Mouse (Mus musculus) neural tube, embryonic 11.5 days (tissue): ENCODE results near the gene Mepe. TPM values are rescaled to one million over a fixed set of nuclear protein-coding genes. Genes with fewer than 3 reads are reported as not detected.

ENCODE experiments used
- ATAC-seq: fragments of 200-750 bp; cut with Nextera tagmentation; 2 replicates; pipeline ENCODE4 v1.8.0; 2017; ENCODE audit warnings: moderate number of reproducible peaks, mild to moderate bottlenecking, moderate TSS enrichment, moderate library complexity; ENCODE audit not compliant: insufficient read depth, low FRiP score, low TSS enrichment
- DNase-seq: peaks from one replicate; pipeline ENCODE4 v3.0.0-alpha.2; 2015; ENCODE audit warnings: low spot score
- H3K27ac ChIP-seq: fragments of 300-500 bp; sonication (generic); 2 replicates; pipeline ENCODE4 v1.5.1; 2014; ENCODE audit warnings: low read depth, mild to moderate bottlenecking, low read length
- H3K27me3 ChIP-seq: fragments of 300-500 bp; sonication (generic); 2 replicates; pipeline ENCODE4 v1.6.1; 2014; ENCODE audit warnings: mild to moderate bottlenecking, low read length, mixed read lengths; ENCODE audit not compliant: control insufficient read depth, insufficient read depth
- H3K36me3 ChIP-seq: fragments of 300-500 bp; sonication (generic); 2 replicates; pipeline ENCODE4 v1.6.1; 2014; ENCODE audit warnings: mild to moderate bottlenecking, low read length, moderate library complexity, mixed read lengths; ENCODE audit not compliant: control insufficient read depth, insufficient read depth
- H3K4me1 ChIP-seq: fragments of 300-500 bp; sonication (generic); 2 replicates; pipeline ENCODE4 v1.6.1; 2014; ENCODE audit warnings: low read length, mixed read lengths; ENCODE audit not compliant: control insufficient read depth, insufficient read depth
- H3K4me2 ChIP-seq: fragments of 300-500 bp; sonication (generic); 2 replicates; pipeline ENCODE4 v1.6.1; 2014; ENCODE audit warnings: low read depth, mild to moderate bottlenecking, moderate library complexity
- H3K4me3 ChIP-seq: fragments of 300-500 bp; sonication (generic); 2 replicates; pipeline ENCODE4 v1.5.1; 2014; ENCODE audit warnings: low read depth, low read length
- H3K9ac ChIP-seq: fragments of 300-500 bp; sonication (generic); 2 replicates; pipeline ENCODE4 v1.6.1; 2014; ENCODE audit warnings: mild to moderate bottlenecking, low read length
- H3K9me3 ChIP-seq: fragments of 300-500 bp; sonication (generic); 2 replicates; pipeline ENCODE4 v1.6.1; 2016; ENCODE audit warnings: low read length; ENCODE audit not compliant: control insufficient read depth
- WGBS: fragments of 180-500 bp; shearing (Covaris S2); extraction: QIAGEN DNeasy Blood & Tissue Kit; methylation state at CpG from one replicate; pipeline ENCODE4 v1.1.7; 2014; 5-methylcytosine and 5-hydroxymethylcytosine counted together
- polyA plus RNA-seq: library from polyadenylated mRNA; unstranded; fragments of >200 nt; fragmentation: Nextera tagmentation; extraction: Ambion mirVana; gene quantifications from 2 replicates; pipeline ENCODE4 v1.2.1, GENCODE M21; 2014

Mepe gene
- polyA plus RNA-seq, 1 experiment from 2014 or later = not detected

DNA sequence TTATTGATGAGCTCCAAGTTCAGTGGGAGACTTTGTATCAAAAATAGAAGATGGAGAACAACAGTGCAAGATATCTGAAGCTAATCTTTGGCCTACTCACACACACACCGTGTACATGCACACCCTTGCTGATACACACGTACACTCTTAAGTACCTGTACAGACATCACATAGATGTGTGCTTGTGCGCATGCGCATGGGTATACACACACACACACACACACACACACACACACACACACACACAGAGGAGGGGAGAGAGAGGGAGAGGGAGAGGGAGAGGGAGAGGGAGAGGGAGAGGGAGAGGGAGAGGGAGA, 15.3 kb downstream of the Mepe start:
- no peak overlapping the region for H3K9ac ChIP-seq
- H3K27ac ChIP-seq = no peak overlapping the region
- no peak for ATAC-seq
- H3K9me3 ChIP-seq = no peaks in the 10 kb centered on the region
- no peak overlapping the region for H3K4me3 ChIP-seq
- 87% methylated on average over 4 of the region's 4 CpGs for WGBS
- no peaks in the 10 kb centered on the region for H3K4me1 ChIP-seq
- no peaks in the 10 kb centered on the region for H3K27me3 ChIP-seq
- no peak overlapping the region for H3K4me2 ChIP-seq
- DNase-seq = no peak
- no peaks in the 10 kb centered on the region for H3K36me3 ChIP-seq

DNA sequence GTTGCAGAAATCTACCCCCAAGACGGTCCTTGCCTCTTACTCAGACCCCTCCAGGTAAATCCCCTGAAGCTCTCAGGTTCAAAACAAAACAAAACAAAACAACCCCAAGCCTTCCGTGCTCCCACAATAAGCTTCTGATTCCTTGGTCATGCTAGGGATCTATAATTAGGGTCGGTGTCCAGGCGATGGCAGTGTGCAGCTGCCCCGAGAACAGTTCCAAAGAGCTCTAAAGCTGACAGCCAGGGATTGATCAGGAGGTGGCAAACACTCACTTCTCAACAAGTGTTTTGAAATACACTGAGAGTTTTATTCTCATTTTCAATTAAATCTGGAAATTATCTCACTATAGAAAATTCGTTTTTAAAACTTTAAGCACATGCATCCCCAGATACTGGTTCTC, 17.8 kb downstream of the Mepe start:
- Histone ChIP-seq H3K36me3 (no peaks in the 10 kb centered on the region), H3K9ac (no peak overlapping the region), H3K4me3 (no peak overlapping the region), H3K27me3 (no peaks in the 10 kb centered on the region), H3K4me2 (no peak overlapping the region), H3K4me1 (no peaks in the 10 kb centered on the region), H3K9me3 (no peaks in the 10 kb centered on the region), H3K27ac (no peak overlapping the region)
- 48% methylated on average over 6 of the region's 6 CpGs for WGBS
- no peak for DNase-seq
- ATAC-seq = no peak

DNA sequence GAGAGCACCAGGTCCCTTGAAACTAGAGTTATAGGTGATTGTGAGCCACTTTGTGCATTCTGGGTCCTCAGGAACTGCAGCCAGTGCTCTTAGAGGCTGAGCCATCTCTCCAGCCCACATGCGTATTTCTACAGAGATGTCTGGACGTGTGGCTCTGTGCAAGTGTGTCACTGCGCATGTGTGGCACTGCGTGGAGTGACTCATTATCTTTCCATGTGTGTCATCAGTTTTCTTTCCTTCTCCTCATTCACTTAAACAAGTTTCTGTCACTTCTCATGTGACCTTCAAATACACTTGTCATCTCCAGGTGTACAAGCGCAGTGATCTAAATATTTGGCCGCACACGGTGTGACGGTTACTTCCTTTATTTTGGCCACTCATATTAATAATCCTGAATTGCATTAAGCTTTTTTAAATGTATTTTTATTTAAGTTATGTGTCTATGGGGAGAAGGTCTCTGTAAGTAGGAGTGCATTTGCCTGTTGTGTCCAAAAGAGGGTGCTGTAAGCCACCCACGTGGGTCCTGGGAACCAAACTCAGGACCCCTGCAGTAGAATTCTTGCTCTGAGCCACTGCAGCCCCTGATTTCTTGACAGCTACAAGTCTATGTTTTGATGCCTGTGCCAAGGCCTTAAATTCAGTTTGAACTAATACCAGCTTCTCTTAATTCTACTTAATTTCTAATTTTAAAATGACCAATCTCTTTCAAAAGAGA, 19.6 kb downstream of the Mepe start:
- H3K36me3 ChIP-seq = no peaks in the 10 kb centered on the region
- ATAC-seq (no peak), DNase-seq (peak; percentile 24)
- no peak overlapping the region for H3K27ac ChIP-seq
- H3K4me3 ChIP-seq = no peak overlapping the region
- H3K9ac ChIP-seq = no peak overlapping the region
- H3K4me2 ChIP-seq = no peak overlapping the region
- 71% methylated on average over 9 of the region's 9 CpGs for WGBS
- H3K27me3 ChIP-seq = no peaks in the 10 kb centered on the region
- H3K4me1 ChIP-seq = no peaks in the 10 kb centered on the region
- H3K9me3 ChIP-seq = no peaks in the 10 kb centered on the region

DNA sequence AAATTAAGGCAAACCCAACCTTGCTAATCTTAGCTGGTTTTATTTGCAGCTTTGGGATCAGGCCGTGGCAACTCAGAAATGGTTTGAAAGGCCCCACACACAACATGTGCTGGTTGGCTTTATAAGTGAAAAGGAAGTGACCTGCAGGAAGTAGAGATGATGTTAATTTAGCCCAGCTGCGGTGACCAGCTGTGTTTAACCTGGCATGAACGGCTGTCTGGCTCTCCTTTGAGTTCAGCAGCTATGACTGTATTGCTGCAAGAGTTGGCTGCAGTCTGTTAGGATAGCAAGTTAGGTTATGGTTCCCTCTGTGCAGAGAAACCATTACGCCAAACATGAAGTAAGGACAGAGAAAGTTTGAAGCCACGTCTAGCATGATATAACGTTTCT, 20.1 kb downstream of the Mepe start:
- H3K4me3 ChIP-seq = no peak overlapping the region
- WGBS = 78% methylated on average over 6 of the region's 6 CpGs
- no peak for DNase-seq
- ATAC-seq = no peak
- H3K9me3 ChIP-seq = no peaks in the 10 kb centered on the region
- H3K36me3 ChIP-seq = no peaks in the 10 kb centered on the region
- no peak overlapping the region for H3K9ac ChIP-seq
- H3K4me1 ChIP-seq = no peaks in the 10 kb centered on the region
- no peak overlapping the region for H3K27ac ChIP-seq
- H3K27me3 ChIP-seq = no peaks in the 10 kb centered on the region
- H3K4me2 ChIP-seq = no peak overlapping the region

DNA sequence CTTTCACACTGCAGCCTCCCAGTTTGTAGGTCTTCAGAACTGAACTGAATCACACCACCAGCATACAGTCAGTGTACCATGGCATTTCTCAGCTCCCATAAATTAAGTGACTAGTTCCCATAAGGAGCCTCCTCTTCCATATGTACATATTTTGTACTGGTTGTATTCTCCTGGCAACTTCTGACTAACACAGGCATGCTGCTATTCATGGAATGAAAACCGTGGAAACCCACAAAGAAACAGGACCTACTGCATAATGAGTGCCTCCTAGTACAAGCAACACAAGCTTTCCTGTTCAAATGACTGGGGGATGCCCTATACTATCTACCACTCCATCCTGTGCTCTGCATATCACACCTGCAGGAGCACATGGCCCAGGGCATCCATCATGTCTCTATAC, 25.9 kb downstream of the Mepe start:
- H3K27ac ChIP-seq = no peak overlapping the region
- H3K4me1 ChIP-seq = no peaks in the 10 kb centered on the region
- H3K4me2 ChIP-seq = no peak overlapping the region
- no peak for DNase-seq
- 74% methylated on average over 1 of the region's 1 CpGs for WGBS
- no peaks in the 10 kb centered on the region for H3K9me3 ChIP-seq
- H3K9ac ChIP-seq = no peak overlapping the region
- no peaks in the 10 kb centered on the region for H3K27me3 ChIP-seq
- no peak overlapping the region for H3K4me3 ChIP-seq
- no peak for ATAC-seq
- no peaks in the 10 kb centered on the region for H3K36me3 ChIP-seq

- Histone ChIP-seq H3K27ac (no peak overlapping the region), H3K9me3 (no peaks in the 10 kb centered on the region), H3K4me2 (no peak overlapping the region), H3K4me3 (no peak overlapping the region), H3K36me3 (no peaks in the 10 kb centered on the region), H3K27me3 (no peaks in the 10 kb centered on the region), H3K9ac (no peak overlapping the region), H3K4me1 (no peaks in the 10 kb centered on the region)
- no peak for DNase-seq
- WGBS = 66% methylated on average over 5 of the region's 5 CpGs
- ATAC-seq = no peak
Observed at GRCm38 (mm10) chr5:104351874-104352273, 26.7 kb downstream of the Mepe start.

DNA sequence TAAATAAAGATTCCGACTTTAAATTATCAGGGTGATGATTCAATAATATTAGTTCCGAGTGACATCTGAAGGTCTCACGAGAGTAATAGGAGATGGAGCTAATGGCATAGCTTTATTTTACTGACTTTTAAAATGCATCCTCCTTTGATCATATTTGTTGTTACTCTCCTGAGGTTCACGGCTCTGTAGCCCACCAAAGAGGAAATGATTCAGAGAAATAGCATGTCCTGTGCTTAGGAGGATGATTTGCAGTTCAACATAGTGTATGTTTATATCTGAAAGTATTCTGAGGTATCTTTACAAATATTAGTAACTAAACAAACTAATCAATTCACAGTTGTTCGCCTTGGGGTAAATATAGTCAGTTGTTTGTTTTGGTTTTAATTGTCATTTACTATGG, 32.4 kb downstream of the Mepe start:
- H3K4me2 ChIP-seq = no peak overlapping the region
- H3K27ac ChIP-seq = no peak overlapping the region
- H3K4me1 ChIP-seq = no peaks in the 10 kb centered on the region
- H3K27me3 ChIP-seq = no peaks in the 10 kb centered on the region
- H3K9ac ChIP-seq = no peak overlapping the region
- no peaks in the 10 kb centered on the region for H3K36me3 ChIP-seq
- no peak for ATAC-seq
- WGBS = 75% methylated on average over 5 of the region's 5 CpGs
- no peak for DNase-seq
- no peak overlapping the region for H3K4me3 ChIP-seq
- H3K9me3 ChIP-seq = no peaks in the 10 kb centered on the region

GRCm38 (mm10) chr5:104358592-104358991, 33.5 kb downstream of the Mepe start:
- Histone ChIP-seq H3K9ac (no peak overlapping the region), H3K4me1 (no peaks in the 10 kb centered on the region), H3K4me2 (no peak overlapping the region), H3K9me3 (no peaks in the 10 kb centered on the region), H3K4me3 (no peak overlapping the region), H3K27me3 (no peaks in the 10 kb centered on the region), H3K27ac (no peak overlapping the region), H3K36me3 (no peaks in the 10 kb centered on the region)
- 69% methylated on average over 7 of the region's 7 CpGs for WGBS
- ATAC-seq = no peak
- no peak for DNase-seq

GRCm38 (mm10) chr5:104359257-104359656, 34.1 kb downstream of the Mepe start:
- no peak; the same call in 1 of the 2 replicates for ATAC-seq
- Histone ChIP-seq H3K9me3 (no peaks in the 10 kb centered on the region), H3K4me1 (no peaks in the 10 kb centered on the region), H3K36me3 (no peaks in the 10 kb centered on the region), H3K27me3 (no peaks in the 10 kb centered on the region), H3K4me3 (no peak overlapping the region), H3K9ac (no peak overlapping the region), H3K4me2 (no peak overlapping the region), H3K27ac (no peak overlapping the region)
- 36% methylated on average over 6 of the region's 6 CpGs for WGBS
- DNase-seq = no peak
